Mouse (Mus musculus) gastrocnemius, postnatal 10 days (tissue): Measurements from ENCODE around the gene Slc6a19. TPM values are rescaled to one million over a fixed set of nuclear protein-coding genes. Genes with fewer than 3 reads are reported as not detected.
"Not testable (repeated sequence)": the region's sequence is repeated elsewhere in the genome, so short reads cannot be mapped to it uniquely, and the experiment has no call there.

Experiments used
- DNase-seq: peaks from one replicate; pipeline ENCODE4 v3.0.0; 2021; ENCODE audit warnings: mixed read lengths
- total RNA-seq, 2 experiments: library from RNA; stranded (reverse); gene quantifications; 2 replicates each; pipeline ENCODE4 v1.2.3; 2021

Slc6a19 gene
- total RNA-seq, 2 experiments from 2014 or later = not detected

DNA sequence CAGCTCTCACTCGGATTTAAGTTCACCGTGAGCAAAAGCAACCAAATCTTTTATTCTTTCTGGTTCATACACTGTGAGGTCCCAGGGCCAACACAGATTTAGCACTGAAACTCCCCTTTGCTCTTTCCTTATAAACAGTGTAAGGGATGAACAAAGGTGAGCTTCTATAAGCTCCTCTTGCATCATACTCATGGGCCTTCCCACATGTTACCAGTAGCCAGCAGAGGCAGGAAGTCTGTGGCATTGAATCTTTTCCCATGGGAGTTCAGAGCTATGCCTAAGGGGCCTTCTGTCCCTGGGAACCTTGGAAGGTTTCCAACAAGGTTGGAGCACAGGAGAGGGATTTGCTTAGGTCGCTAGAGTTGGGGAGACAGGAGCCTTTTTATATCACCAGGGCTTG lies 7.6 kb upstream of the Slc6a19 start:
- DNase-seq = no peak

- no peak for DNase-seq
Observed at GRCm38 (mm10) chr13:73711803-73712202, 7.1 kb upstream of the Slc6a19 start.

DNA sequence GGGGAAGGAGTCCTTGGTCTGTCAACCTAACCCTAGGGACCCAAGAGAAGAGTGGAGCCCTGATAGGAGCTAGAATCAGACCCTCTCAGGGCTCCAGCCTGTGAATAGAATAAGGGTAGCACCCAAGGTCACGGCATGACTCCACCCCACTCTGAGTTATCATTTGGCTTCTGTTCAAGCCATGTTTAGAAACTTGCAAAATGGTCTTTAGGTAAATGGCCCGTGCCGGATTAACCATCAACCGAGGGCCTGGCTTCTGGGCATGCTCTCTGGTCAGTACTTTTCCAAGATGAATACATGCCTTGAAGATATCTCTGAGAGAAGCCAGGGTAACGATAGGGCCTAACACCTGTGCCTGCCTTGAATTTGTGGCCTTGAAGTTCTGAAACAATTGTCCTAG lies 6.6 kb upstream of the Slc6a19 start:
- DNase-seq = no peak

GRCm38 (mm10) chr13:73709491-73709890 lies 4.8 kb upstream of the Slc6a19 start:
- DNase-seq = no peak

DNA sequence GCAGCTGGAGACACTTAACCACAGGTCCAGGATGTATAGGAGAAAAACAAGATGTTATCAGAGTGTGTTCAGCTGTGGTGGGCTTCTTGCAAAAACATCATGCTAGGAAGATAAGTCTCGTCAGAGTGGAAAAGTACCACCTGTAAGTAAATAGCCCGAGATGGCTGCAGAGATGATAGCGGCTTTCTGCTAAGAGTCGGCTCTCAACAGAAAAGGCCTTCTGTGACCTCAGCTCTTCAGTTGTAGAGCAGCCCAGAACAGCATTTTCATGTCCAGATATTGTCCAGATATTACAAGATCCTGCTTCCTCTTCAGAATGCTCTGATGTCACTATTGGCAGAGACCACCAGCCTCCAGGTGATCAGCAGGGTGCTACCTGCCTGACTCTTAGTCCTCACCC lies 1.2 kb downstream of the Slc6a19 start:
- not testable (repeated sequence) for DNase-seq

GRCm38 (mm10) chr13:73702776-73703175 lies 1.9 kb downstream of the Slc6a19 start:
- no peak for DNase-seq

DNA sequence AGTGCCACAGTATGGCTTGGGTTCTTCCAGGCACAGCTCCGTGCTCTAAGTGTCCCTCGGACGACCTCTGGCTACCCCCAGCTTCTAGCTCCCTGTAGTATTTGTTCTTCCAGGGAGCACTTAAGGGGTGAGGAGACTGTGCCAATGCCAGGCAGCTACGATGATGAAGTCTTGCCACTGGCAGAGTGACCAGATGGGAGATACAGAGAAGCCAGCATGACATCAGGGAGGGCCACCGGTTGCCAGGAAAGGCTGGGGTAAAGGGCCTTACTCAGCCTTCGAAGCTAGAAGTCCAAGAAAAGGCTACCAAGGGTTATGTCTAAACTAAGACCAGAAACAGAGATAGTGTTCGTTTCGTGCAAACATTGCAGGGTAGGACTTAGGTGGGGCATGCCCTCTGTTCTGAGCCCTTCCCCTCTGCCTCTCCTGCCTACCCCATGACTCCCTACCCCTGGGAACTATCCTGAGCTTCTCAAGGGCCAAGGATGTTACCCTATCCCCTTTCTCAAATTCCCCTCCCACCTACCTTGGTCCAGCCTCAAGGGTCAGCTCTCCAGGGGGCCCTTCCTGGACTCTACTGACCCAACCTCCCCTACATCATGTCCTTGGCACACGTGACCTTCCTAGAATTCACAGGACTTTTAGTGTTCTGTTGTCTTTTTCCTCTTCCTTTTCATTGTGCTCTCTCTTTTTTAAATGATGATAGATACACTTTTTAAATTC lies 3.3 kb downstream of the Slc6a19 start:
- no peak for DNase-seq

DNA sequence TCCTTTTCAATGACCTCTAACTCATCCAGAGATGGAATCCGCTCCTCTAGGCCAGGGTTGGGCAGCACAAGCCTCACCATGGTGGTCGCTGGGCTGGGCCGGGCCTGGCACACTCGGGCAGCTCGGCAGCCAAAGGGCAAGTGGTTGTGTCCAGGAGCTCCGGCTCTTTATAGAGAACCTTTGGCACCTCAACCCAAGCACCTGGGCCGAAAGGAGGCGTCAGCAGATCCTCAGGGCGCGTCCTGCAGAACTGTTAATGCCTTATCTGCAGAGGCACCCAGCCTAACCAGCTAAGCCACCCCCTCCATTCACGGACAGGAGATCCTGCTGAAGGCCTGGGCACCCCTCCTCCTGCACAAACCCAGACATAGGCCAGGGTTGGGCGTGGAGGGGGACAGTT lies 4.1 kb downstream of the Slc6a19 start:
- DNase-seq = no peak

DNA sequence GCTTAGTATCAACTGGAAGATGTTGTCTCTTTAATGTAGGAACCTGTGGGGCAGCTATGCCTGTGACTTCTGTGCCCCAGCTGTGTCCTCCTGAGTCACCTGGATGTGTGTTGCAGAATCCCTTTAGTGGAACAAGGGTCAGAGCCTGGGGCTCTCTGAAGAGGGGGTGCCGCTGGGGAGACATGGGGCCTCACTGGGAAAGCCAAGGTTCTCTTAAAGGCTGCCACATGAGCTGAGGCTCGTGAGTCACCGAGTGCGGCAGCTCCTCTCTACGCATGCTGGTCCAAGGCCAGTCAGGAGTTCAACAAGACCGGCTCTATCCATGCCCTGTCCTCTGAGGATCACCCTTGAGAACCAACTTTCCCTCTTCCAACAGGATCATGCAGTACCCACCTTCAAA lies 5.0 kb downstream of the Slc6a19 start:
- no peak for DNase-seq

DNA sequence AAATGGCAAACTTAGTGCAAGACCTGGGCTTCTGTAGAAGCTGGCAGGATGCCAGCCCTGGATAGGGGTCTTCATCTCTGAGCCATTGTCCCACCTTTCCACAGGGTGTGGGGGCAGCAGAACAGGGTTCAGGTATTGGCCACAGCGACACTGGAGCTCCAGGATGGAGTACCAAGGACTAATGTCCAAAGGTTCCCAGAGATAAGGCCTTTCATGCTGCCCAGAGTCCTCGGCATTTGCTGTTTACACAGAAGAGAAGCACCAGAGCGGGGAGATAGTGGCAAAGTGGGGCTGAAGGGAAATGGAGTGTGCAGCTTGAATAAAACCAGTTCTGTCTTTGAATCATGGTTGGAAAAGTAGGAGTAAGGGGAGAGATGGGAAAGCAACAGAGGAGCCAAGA lies 8.1 kb downstream of the Slc6a19 start:
- DNase-seq = no peak

GRCm38 (mm10) chr13:73694972-73695371 lies 9.7 kb downstream of the Slc6a19 start:
- DNase-seq = no peak

GRCm38 (mm10) chr13:73693333-73693732 lies 11.3 kb downstream of the Slc6a19 start:
- no peak for DNase-seq

- peak; percentile 54 for DNase-seq
Observed at GRCm38 (mm10) chr13:73692249-73692868, 12.3 kb downstream of the Slc6a19 start.

DNA sequence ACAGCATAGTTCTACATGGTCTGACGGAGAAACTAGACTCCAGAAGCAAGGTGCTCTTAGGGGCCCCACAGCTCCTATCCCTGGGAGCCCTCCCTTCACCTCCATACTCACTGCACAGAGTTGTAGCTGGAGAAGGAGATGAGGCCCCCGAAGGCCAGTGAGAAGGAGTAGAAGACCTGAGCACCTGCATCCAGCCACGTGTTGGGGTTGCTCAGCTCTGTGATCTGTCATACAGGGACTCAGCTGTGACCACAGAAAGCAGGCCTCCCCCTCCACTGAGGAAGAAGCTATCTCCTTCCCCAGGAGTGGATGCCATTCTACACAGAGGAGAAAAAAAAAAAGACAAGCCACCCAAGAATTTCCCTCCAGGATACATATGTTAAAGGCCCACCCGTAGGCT lies 15.7 kb downstream of the Slc6a19 start:
- DNase-seq = no peak

DNA sequence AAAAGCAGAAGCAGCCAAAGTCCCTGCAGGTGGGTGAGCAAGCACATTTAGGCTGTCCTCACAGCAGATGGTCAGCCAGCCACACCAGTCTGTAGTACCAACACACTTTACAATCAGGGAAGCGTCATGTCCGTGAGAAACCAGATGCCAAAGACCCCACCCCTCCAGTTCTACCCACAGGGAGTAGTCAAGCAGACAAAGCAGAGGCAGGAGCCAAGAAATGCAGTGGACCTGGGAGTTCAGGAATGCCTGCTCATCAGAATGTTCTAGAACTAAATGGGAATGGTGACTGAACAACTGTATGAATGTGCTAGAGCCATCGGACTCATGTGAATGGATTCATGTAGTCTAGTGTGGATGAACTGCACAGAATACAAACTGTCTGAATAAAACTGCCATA lies 17.1 kb downstream of the Slc6a19 start:
- DNase-seq = no peak

- no peak for DNase-seq
Observed at GRCm38 (mm10) chr13:73685502-73685901, 19.2 kb downstream of the Slc6a19 start.

- no peak for DNase-seq
Observed at GRCm38 (mm10) chr13:73684412-73684811, 20.3 kb downstream of the Slc6a19 start.

GRCm38 (mm10) chr13:73683682-73684081 lies 21.0 kb downstream of the Slc6a19 start:
- DNase-seq = no peak

DNA sequence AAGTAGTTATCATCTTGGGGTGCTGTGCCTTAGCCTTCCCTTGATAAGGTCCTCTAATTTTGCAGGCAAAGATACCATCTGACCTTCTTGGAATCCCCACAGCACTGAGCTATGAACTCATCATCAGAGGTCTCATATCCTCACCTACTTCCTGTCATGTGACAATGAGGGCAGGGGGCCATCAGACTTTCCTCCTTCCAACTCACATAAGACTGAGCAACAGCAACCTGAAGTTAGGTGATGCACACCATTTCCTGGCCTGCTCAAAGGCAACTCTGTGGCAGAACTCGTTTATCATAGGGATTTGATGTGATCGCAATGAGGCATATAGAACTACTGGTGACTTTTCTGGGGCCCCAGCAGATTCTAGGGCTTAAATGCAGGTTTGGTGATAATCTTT lies 22.4 kb downstream of the Slc6a19 start:
- DNase-seq = no peak

- DNase-seq = no peak
Observed at GRCm38 (mm10) chr13:73680394-73680793, 24.3 kb downstream of the Slc6a19 start.

DNA sequence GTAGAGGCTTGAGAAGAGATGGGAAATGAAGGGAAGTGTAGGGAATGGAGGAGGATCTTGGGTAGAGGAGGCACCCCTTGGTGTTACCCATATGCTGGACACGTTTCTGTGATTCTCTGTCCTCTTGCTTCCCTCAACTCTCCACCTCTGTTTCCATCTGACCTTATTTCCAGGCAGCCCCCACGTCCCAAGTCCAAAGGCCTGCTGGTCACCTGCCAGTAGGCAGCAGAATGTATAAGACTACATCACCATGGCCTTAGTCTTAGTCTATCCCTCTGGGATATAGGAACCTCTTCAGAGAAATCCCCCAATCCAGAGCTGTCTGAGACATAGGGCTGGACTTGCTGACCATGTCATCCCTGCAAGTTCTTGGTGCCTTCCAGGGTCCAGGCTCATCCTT lies 25.4 kb downstream of the Slc6a19 start:
- no peak for DNase-seq

DNA sequence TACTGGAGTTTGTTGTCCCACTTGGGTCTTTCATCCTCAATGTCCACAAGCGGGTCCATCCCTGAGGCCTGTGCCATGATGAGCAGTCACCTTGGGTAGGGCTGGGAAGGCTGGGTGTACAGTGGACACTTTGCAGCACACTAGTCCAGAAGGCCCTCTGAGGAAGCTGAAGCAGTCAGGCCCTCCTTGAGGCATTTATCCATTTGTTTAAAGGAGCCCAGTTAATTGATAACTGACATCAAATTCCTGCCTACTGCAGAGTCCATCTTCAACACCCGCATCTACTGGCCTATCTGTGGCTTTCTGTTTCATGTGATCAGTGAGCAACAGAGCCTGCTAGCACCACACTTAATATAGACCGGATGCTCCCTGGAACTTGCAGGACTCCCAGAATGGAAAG lies 26.8 kb downstream of the Slc6a19 start, which contains the start of gene Slc6a18:
Slc6a18 (minus strand) TSS at position 171 of the 400 bp plus-strand sequence.
- DNase-seq = no peak

- no peak for DNase-seq
Observed at GRCm38 (mm10) chr13:73675161-73675560, 29.5 kb downstream of the Slc6a19 start.

DNA sequence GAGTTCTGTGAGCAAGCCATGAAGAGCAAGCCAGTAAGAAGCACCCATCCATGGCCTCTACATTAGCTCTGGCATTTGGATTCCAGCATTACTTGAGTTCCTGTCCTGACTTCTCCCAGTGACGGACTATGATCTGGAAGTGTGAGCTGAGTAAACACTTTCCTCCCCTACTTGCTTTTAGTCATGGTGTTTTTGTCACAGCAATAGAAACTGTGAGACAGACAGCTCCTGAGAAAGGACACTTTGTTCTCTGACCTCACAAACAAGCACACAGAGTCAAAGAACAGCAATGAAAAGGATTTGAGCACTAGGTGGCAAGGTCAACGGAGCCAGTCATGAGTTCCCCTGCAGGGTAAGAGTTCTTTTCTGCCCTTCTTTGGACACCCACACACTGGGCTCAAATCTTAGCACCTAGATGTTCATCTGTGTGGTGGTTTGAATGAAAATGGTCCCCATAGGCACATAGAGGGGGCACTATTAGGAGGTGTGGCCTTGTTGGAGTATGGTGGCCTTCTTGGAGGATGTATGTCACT lies 44.4 kb downstream of the Slc6a19 start:
- no peak for DNase-seq
